Mouse (Mus musculus): Measurements from ENCODE around the gene Pax8. TPM values are rescaled to one million over a fixed set of nuclear protein-coding genes. Genes with fewer than 3 reads are reported as not detected.

Gene Pax8
- polyA plus RNA-seq, 1 experiment from 2014 or later = 0.27 TPM

- Histone ChIP-seq H3K9me3 (replicated peaks; ENCODE audit: control insufficient read depth, low read length) (no peaks in the 10 kb centered on the region), H3K4me1 (ENCODE audit: control insufficient read depth, insufficient read depth, low read length) (no peaks in the 10 kb centered on the region), H3K4me2 (no peak overlapping the region), H3K9ac (ENCODE audit: low read depth, low read length) (no peak overlapping the region), H3K36me3 (ENCODE audit: control insufficient read depth, insufficient read depth, low read length) (no peaks in the 10 kb centered on the region), H3K4me3 (ENCODE audit: low read depth, low read length) (no peak overlapping the region), H3K27ac (ENCODE audit: low read depth, low read length) (no peak overlapping the region), H3K27me3 (ENCODE audit: control insufficient read depth, insufficient read depth, low read length) (peaks cover 76% of the 10 kb centered on the region)
- ATAC-seq (replicated peaks; ENCODE audit: insufficient number of reproducible peaks, low FRiP score, low TSS enrichment) = no peak
- WGBS (ENCODE audit: insufficient replicate concordance) = 2% methylated on average over 11 of the region's 11 CpGs
These were observed 2.7 kb downstream of the Pax8 start for GRCm38 (mm10) chr2:24472677-24473076.

GRCm38 (mm10) chr2:24472111-24472510, 3.3 kb downstream of the Pax8 start:
- Histone ChIP-seq H3K9me3 (replicated peaks; ENCODE audit: control insufficient read depth, low read length) (no peaks in the 10 kb centered on the region), H3K4me1 (ENCODE audit: control insufficient read depth, insufficient read depth, low read length) (no peaks in the 10 kb centered on the region), H3K9ac (ENCODE audit: low read depth, low read length) (no peak overlapping the region), H3K36me3 (ENCODE audit: control insufficient read depth, insufficient read depth, low read length) (no peaks in the 10 kb centered on the region), H3K27ac (ENCODE audit: low read depth, low read length) (no peak overlapping the region), H3K4me3 (ENCODE audit: low read depth, low read length) (no peak overlapping the region), H3K4me2 (no peak overlapping the region), H3K27me3 (ENCODE audit: control insufficient read depth, insufficient read depth, low read length) (peaks cover 75% of the 10 kb centered on the region)
- WGBS (ENCODE audit: insufficient replicate concordance) = 1% methylated on average over 7 of the region's 7 CpGs
- no peak for ATAC-seq (replicated peaks; ENCODE audit: insufficient number of reproducible peaks, low FRiP score, low TSS enrichment)

GRCm38 (mm10) chr2:24469102-24469501, 6.3 kb downstream of the Pax8 start:
- H3K4me3 ChIP-seq (ENCODE audit: low read depth, low read length) = no peak overlapping the region
- no peak for ATAC-seq (replicated peaks; ENCODE audit: insufficient number of reproducible peaks, low FRiP score, low TSS enrichment)
- H3K9ac ChIP-seq (ENCODE audit: low read depth, low read length) = no peak overlapping the region
- no peaks in the 10 kb centered on the region for H3K9me3 ChIP-seq (replicated peaks; ENCODE audit: control insufficient read depth, low read length)
- no peak overlapping the region for H3K4me2 ChIP-seq
- 55% methylated on average over 4 of the region's 4 CpGs for WGBS (ENCODE audit: insufficient replicate concordance)
- peaks cover 52% of the 10 kb centered on the region for H3K27me3 ChIP-seq (ENCODE audit: control insufficient read depth, insufficient read depth, low read length)
- H3K27ac ChIP-seq (ENCODE audit: low read depth, low read length) = no peak overlapping the region
- no peaks in the 10 kb centered on the region for H3K36me3 ChIP-seq (ENCODE audit: control insufficient read depth, insufficient read depth, low read length)
- no peaks in the 10 kb centered on the region for H3K4me1 ChIP-seq (ENCODE audit: control insufficient read depth, insufficient read depth, low read length)

GRCm38 (mm10) chr2:24468430-24468829, 7.0 kb downstream of the Pax8 start:
- no peaks in the 10 kb centered on the region for H3K4me1 ChIP-seq (ENCODE audit: control insufficient read depth, insufficient read depth, low read length)
- 64% methylated on average over 1 of the region's 1 CpGs for WGBS (ENCODE audit: insufficient replicate concordance)
- H3K4me3 ChIP-seq (ENCODE audit: low read depth, low read length) = no peak overlapping the region
- peaks cover 45% of the 10 kb centered on the region for H3K27me3 ChIP-seq (ENCODE audit: control insufficient read depth, insufficient read depth, low read length)
- no peaks in the 10 kb centered on the region for H3K36me3 ChIP-seq (ENCODE audit: control insufficient read depth, insufficient read depth, low read length)
- H3K9me3 ChIP-seq (replicated peaks; ENCODE audit: control insufficient read depth, low read length) = no peaks in the 10 kb centered on the region
- H3K27ac ChIP-seq (ENCODE audit: low read depth, low read length) = no peak overlapping the region
- no peak for ATAC-seq (replicated peaks; ENCODE audit: insufficient number of reproducible peaks, low FRiP score, low TSS enrichment)
- H3K9ac ChIP-seq (ENCODE audit: low read depth, low read length) = no peak overlapping the region
- no peak overlapping the region for H3K4me2 ChIP-seq

GRCm38 (mm10) chr2:24467156-24467555, 8.2 kb downstream of the Pax8 start:
- Histone ChIP-seq H3K9me3 (replicated peaks; ENCODE audit: control insufficient read depth, low read length) (no peaks in the 10 kb centered on the region), H3K4me3 (ENCODE audit: low read depth, low read length) (no peak overlapping the region), H3K4me2 (no peak overlapping the region), H3K4me1 (ENCODE audit: control insufficient read depth, insufficient read depth, low read length) (no peaks in the 10 kb centered on the region), H3K27ac (ENCODE audit: low read depth, low read length) (no peak overlapping the region), H3K27me3 (ENCODE audit: control insufficient read depth, insufficient read depth, low read length) (peaks cover 35% of the 10 kb centered on the region), H3K36me3 (ENCODE audit: control insufficient read depth, insufficient read depth, low read length) (no peaks in the 10 kb centered on the region), H3K9ac (ENCODE audit: low read depth, low read length) (no peak overlapping the region)
- ATAC-seq (replicated peaks; ENCODE audit: insufficient number of reproducible peaks, low FRiP score, low TSS enrichment) = no peak
- WGBS (ENCODE audit: insufficient replicate concordance) = 3% methylated on average over 1 of the region's 1 CpGs

- 0 out of 2 replicates have a peak, but pooled peaks have one; percentile 49 for ATAC-seq (replicated peaks; ENCODE audit: insufficient number of reproducible peaks, low FRiP score, low TSS enrichment)
- 29% methylated on average over 1 of the region's 2 CpGs for WGBS (ENCODE audit: insufficient replicate concordance)
- H3K9ac ChIP-seq (ENCODE audit: low read depth, low read length) = no peak overlapping the region
These were observed 14.6 kb downstream of the Pax8 start for GRCm38 (mm10) chr2:24460808-24461127.

GRCm38 (mm10) chr2:24460112-24460807, 15.1 kb downstream of the Pax8 start:
- no peak overlapping the region for H3K9ac ChIP-seq (ENCODE audit: low read depth, low read length)
- H3K27me3 ChIP-seq (ENCODE audit: control insufficient read depth, insufficient read depth, low read length) = peaks cover 3% of the 10 kb centered on the region
- WGBS (ENCODE audit: insufficient replicate concordance) = 25% methylated on average over 9 of the region's 9 CpGs
- no peak overlapping the region for H3K4me2 ChIP-seq
- no peak overlapping the region for H3K27ac ChIP-seq (ENCODE audit: low read depth, low read length)
- no peaks in the 10 kb centered on the region for H3K4me1 ChIP-seq (ENCODE audit: control insufficient read depth, insufficient read depth, low read length)
- no peak for ATAC-seq (replicated peaks; ENCODE audit: insufficient number of reproducible peaks, low FRiP score, low TSS enrichment)
- H3K4me3 ChIP-seq (ENCODE audit: low read depth, low read length) = no peak overlapping the region
- no peaks in the 10 kb centered on the region for H3K36me3 ChIP-seq (ENCODE audit: control insufficient read depth, insufficient read depth, low read length)
- no peaks in the 10 kb centered on the region for H3K9me3 ChIP-seq (replicated peaks; ENCODE audit: control insufficient read depth, low read length)

More at GRCm38 (mm10) chr2:24460808-24461127, 14.6 kb downstream of the Pax8 start:
- H3K27ac ChIP-seq (ENCODE audit: low read depth, low read length) = no peak overlapping the region
- no peak overlapping the region for H3K4me3 ChIP-seq (ENCODE audit: low read depth, low read length)
- H3K36me3 ChIP-seq (ENCODE audit: control insufficient read depth, insufficient read depth, low read length) = no peaks in the 10 kb centered on the region
- H3K27me3 ChIP-seq (ENCODE audit: control insufficient read depth, insufficient read depth, low read length) = peaks cover 7% of the 10 kb centered on the region
- H3K9me3 ChIP-seq (replicated peaks; ENCODE audit: control insufficient read depth, low read length) = no peaks in the 10 kb centered on the region
- H3K4me2 ChIP-seq = no peak overlapping the region
- H3K4me1 ChIP-seq (ENCODE audit: control insufficient read depth, insufficient read depth, low read length) = no peaks in the 10 kb centered on the region

GRCm38 (mm10) chr2:24456841-24457240, 18.6 kb downstream of the Pax8 start:
- H3K4me1 ChIP-seq (ENCODE audit: control insufficient read depth, insufficient read depth, low read length) = no peaks in the 10 kb centered on the region
- no peak for ATAC-seq (replicated peaks; ENCODE audit: insufficient number of reproducible peaks, low FRiP score, low TSS enrichment)
- H3K9me3 ChIP-seq (replicated peaks; ENCODE audit: control insufficient read depth, low read length) = no peaks in the 10 kb centered on the region
- 75% methylated on average over 4 of the region's 4 CpGs for WGBS (ENCODE audit: insufficient replicate concordance)
- H3K9ac ChIP-seq (ENCODE audit: low read depth, low read length) = no peak overlapping the region
- no peak overlapping the region for H3K4me3 ChIP-seq (ENCODE audit: low read depth, low read length)
- H3K27me3 ChIP-seq (ENCODE audit: control insufficient read depth, insufficient read depth, low read length) = no peaks in the 10 kb centered on the region; the same call in 1 of the 2 replicates
- no peak overlapping the region for H3K4me2 ChIP-seq
- no peak overlapping the region for H3K27ac ChIP-seq (ENCODE audit: low read depth, low read length)
- no peaks in the 10 kb centered on the region for H3K36me3 ChIP-seq (ENCODE audit: control insufficient read depth, insufficient read depth, low read length)
